Mouse (Mus musculus) erythroid progenitor cell, adult 5-6 weeks (primary cell): Measurements from ENCODE around the gene Stard10. TPM values are rescaled to one million over a fixed set of nuclear protein-coding genes. Genes with fewer than 3 reads are reported as not detected.

Experiments
- ATAC-seq: replicated peaks from 2 replicates; pipeline ENCODE4 v1.8.0; 2016; ENCODE audit warnings: moderate number of reproducible peaks, mild to moderate bottlenecking, moderate TSS enrichment, inconsistent platforms; ENCODE audit not compliant: poor library complexity, low FRiP score, severe bottlenecking
- total RNA-seq, 2 experiments: library from RNA; stranded (forward) in 1 of 2; stranded (reverse) in 1 of 2; fragments of 150-400 nt in 1 of 2; fragments of 186-747, 209-891 nt in 1 of 2; gene quantifications; 2 replicates each; pipeline versions ENCODE4 v1.2.3 to v1.2.4; 2015 to 2017; ENCODE audit warnings: low replicate concordance in 2 of 2

The Stard10 gene
- total RNA-seq, 2 experiments from 2014 or later: 37.4 to 101 TPM

GRCm38 (mm10) chr7:101360406-101360805 is 43.5 kb downstream of the Stard10 start:
- ATAC-seq: no peak

GRCm38 (mm10) chr7:101361021-101361420 is 44.1 kb downstream of the Stard10 start:
- no peak for ATAC-seq

DNA sequence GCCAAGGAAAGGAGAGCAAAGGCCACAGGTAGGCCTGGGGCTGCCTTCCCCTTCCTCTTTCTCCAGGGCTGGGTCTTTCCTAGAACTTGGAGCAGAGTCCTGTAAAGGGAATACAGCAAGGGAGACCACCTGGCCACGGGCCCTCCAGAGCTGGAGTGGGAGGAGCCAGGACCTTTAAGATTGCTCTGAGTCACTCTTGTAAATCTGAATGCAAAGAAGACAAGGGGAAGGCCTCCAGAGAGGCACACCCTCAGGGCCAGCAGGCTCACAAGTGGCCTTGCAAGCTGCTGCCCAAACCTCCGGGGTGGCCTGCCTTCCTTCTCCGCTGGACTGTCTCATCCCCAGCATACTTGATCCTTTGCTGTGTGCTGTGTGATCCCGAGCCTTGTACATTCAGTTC is 44.9 kb downstream of the Stard10 start:
- ATAC-seq: no peak

- no peak for ATAC-seq
These were observed 45.9 kb downstream of the Stard10 start for GRCm38 (mm10) chr7:101362791-101363191.

GRCm38 (mm10) chr7:101363914-101364313 is 47.0 kb downstream of the Stard10 start:
- ATAC-seq: no peak

- ATAC-seq: 0 out of 2 replicates have a peak, but pooled peaks have one; percentile 35
These were observed 51.3 kb downstream of the Stard10 start for GRCm38 (mm10) chr7:101367901-101368852.

- no peak for ATAC-seq
These were observed 52.8 kb downstream of the Stard10 start for GRCm38 (mm10) chr7:101369666-101370065.

DNA sequence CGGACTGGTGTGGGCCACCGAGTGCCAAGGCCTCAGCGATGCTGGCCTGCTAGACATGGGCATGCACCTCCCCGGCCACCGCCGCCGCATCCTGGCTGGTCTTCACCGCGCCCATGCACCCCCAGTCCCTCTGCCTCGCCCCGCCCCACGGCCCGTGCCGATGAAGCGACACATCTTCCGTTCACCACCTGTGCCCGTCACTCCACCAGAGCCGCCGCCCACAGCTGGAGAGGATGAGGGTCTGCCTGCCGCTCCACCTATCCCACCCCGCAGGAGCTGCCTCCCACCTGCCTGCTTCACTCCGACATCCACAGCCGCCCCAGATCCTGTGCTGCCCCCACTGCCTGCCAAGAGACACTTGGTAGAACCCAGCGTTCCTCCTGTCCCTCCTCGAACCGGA is 56.2 kb downstream of the Stard10 start:
- ATAC-seq: no peak

GRCm38 (mm10) chr7:101374155-101374554 is 57.3 kb downstream of the Stard10 start:
- no peak for ATAC-seq

GRCm38 (mm10) chr7:101376701-101377340 is 59.9 kb downstream of the Stard10 start:
- ATAC-seq: no peak

DNA sequence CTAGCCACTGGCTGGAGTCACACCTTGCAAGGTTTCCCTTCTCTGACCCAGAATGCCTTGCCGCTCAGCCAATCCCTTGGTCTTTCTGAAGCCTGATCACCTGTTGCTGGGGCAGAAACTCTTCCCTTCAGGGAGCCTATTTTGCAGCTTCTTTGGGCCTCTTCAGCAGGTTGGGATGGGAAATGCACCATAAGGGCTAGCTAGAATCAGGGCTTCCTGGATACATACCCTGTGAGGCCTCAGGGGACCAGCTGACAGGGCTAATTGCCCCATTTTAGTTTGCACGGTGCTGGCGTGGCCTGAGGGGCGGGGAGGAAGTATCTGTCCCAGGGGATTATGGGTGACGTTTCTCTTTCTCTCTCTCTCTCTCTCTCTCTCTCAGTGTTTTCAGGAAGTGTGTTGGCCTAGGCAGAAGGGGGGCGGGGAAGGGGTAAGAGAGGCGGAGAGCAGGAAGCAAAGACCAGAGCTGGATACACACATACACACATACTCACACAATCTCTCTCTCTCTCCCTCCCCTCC is 60.9 kb downstream of the Stard10 start:
- 0 out of 2 replicates have a peak, but pooled peaks have one; percentile 56 for ATAC-seq

- no peak for ATAC-seq
These were observed 61.4 kb downstream of the Stard10 start for GRCm38 (mm10) chr7:101378285-101378684.

DNA sequence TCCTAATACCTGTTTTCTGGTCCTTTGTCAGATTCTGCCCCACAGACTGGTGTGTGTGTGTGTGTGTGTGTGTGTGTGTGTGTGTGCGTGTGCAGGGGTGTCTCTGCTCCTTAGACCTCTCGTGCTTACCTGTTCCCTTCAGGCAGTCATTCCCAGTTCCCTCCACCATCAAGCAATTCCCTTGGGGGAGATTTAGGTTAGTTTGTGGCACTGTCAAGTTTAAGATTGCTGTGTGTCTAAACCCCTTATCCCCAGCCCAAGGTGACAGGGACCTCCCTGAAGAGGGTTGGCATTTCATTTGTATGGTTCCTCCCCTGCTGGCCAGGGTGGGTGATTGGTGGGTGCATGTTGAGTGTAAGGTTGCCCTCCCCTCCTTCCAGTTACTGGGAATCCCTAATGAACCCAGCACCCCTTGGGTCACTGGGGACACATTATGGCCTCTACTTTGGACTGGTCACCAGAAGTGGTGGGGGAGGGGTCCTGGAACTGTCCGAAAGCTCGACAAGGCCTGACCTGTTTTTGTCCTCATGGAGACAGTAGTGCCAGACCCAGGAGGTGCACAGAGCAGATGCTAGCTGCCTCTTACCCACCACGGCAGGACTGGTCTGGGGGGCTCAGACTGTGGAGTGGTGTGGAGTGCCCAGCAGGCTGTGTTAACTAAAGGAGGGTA is 62.0 kb downstream of the Stard10 start:
- ATAC-seq: no peak

DNA sequence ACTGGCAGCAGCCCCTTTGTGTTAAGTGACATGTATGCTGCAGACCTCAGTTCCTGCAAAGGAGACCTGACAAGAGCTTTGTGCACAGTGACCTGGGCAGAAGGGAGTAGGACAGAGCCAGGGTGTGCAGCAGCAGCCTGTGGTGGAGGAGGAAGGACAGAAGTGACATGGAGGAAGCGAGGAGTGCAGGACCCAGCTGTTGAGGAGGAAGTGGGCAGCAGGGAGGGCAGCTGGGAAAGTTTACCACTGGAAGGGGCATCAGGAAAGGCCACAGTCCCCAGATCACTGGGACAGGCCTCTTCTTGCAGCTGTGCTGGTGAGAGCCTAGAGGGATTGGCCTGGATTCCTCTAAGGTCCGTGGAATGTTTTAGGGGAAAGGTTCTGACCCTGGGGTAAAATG is 62.8 kb downstream of the Stard10 start:
- no peak for ATAC-seq

GRCm38 (mm10) chr7:101381512-101381911 is 64.6 kb downstream of the Stard10 start:
- ATAC-seq: no peak

DNA sequence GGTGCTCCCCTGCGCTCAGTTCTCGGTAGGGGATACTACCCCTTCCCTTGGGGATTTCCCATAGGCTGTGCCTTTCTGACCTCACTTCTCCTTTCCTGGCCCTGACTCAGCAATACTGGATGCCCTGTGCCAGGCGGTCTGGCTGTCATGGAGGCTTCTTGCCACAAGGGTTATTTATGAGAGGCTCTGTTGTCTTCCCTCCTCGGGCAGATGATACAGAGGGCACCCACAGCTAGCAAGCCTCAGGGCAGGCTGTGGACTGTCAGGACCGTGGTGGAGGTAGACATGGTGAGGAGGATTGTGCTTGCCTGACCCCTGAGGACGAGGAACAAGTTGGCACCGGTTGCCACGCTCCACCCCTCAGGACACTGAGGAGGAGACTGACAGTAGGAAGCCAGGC is 65.5 kb downstream of the Stard10 start:
- ATAC-seq: no peak

DNA sequence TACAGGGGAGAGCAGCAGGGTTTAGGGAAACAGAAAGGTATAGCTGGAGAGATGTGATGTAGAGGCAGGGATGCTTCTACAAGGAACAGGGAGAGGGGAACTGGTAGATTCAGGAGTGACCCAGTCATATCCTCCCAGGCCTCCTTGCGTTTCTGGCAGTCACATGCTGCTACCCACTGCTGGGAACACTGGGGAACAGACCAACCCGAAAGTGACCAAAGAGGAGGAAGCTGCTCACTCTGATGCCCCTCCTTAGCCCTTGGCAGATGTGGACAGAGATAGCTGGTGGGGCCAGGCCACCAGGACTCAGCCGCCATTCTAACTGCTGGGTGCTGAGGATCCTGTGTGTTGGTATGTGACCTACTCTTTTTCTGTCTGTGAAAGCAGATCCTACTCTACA is 66.9 kb downstream of the Stard10 start:
- no peak for ATAC-seq

GRCm38 (mm10) chr7:101384931-101385330 is 68.0 kb downstream of the Stard10 start:
- ATAC-seq: no peak

- no peak for ATAC-seq
These were observed 68.4 kb downstream of the Stard10 start for GRCm38 (mm10) chr7:101385331-101385733.

- ATAC-seq: no peak
These were observed 69.1 kb downstream of the Stard10 start for GRCm38 (mm10) chr7:101385866-101386452.
